10 mouse cellular contexts compared by ENCODE assay signal in the genomic region with DNA sequence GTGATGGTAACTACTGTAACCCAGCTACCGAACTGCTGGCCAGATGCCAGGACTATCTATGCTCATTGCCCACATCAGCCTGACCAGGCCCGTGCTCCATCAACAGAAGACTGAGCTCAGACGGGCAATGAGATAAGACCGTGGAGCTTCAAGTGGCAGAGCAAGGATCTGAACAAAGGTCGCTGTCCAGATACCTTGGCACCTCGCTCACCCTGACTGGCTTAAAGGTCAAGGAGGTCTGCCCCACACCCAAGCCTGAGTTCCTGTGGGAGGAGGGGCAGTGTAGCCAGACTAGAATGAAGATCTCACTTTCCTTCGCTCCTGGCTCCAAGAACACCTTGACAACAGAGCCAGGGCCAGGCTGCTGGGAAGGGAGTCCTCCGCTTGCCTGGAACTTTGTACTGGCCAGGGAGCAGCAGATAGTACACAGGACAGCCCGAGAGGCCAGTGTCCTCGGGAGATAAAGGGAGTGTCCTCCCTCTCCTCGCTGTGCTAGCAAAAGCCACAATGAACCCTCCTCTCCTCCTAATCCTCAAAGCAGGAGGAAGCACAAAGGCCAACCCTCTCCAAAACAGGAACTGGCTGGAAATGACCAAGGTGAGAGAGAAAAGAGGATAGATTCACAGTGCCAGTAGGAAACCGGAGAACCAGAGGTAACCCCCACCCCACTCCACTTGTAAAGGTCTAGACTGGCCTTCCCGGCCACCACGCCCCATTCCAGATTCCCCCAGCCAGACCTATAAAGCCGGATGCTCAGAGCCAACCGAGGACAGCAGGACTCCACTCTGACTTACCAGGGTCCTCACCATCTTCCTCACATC. TPM values are rescaled to one million over a fixed set of nuclear protein-coding genes. Genes with fewer than 3 reads are reported as not detected.
DNase-seq lines count a peak whose midpoint lies in the region; ATAC-seq lines count a peak whose summit lies in the region.
"Had no signal": no experiment of that assay in that cellular context is flagged by ENCODE, and none has a peak within 500 bp of the region (broad histone marks: within the 10 kb centered on the region; RNA-seq: fewer than 3 reads in every experiment).

No protein-coding gene starts in this region.

- H3K4me3 ChIP-seq in midbrain, embryonic 11.5 days (ENCODE audit: low read depth, low read length): no peak overlapping the region
- H3K4me3 ChIP-seq in midbrain, embryonic 16.5 days (ENCODE audit: low read depth, low read length): no peak overlapping the region
- no peak overlapping the region for H3K4me3 ChIP-seq in limb, embryonic 15.5 days
- H3K4me3 ChIP-seq in hindbrain, embryonic 16.5 days (ENCODE audit: low read length): no peak overlapping the region
- H3K4me3 ChIP-seq: hindbrain, embryonic 15.5 days had no signal

- no peak overlapping the region for H3K9ac ChIP-seq in midbrain, embryonic 11.5 days (ENCODE audit: low read length)
- H3K9ac ChIP-seq in midbrain, embryonic 16.5 days (ENCODE audit: low read depth, low read length): no peak overlapping the region
- no peak overlapping the region for H3K9ac ChIP-seq in limb, embryonic 15.5 days
- no peak overlapping the region for H3K9ac ChIP-seq in hindbrain, embryonic 16.5 days (ENCODE audit: low read depth, low read length)
- H3K9ac ChIP-seq: hindbrain, embryonic 15.5 days had no signal

- no peaks in the 10 kb centered on the region for H3K9me3 ChIP-seq in midbrain, embryonic 11.5 days (ENCODE audit: control insufficient read depth, low read length)
- no peaks in the 10 kb centered on the region for H3K9me3 ChIP-seq in midbrain, embryonic 16.5 days (replicated peaks; ENCODE audit: control insufficient read depth, low read length, poor library complexity, severe bottlenecking)
- H3K9me3 ChIP-seq in limb, embryonic 15.5 days: no peaks in the 10 kb centered on the region
- H3K9me3 ChIP-seq in hindbrain, embryonic 16.5 days (ENCODE audit: control insufficient read depth, low read length): no peaks in the 10 kb centered on the region
- H3K9me3 ChIP-seq: hindbrain, embryonic 15.5 days had no signal

- H3K27ac ChIP-seq in midbrain, embryonic 11.5 days (ENCODE audit: low read depth, low read length): peak overlapping the region; percentile 20; the same call in 1 of the 2 replicates
- no peak overlapping the region for H3K27ac ChIP-seq in midbrain, embryonic 16.5 days (ENCODE audit: low read length)
- H3K27ac ChIP-seq in limb, embryonic 15.5 days: 0 out of 2 replicates have a peak overlapping the region, but pooled peaks have one; percentile 4
- H3K27ac ChIP-seq in hindbrain, embryonic 16.5 days (ENCODE audit: low read depth, low read length): no peak overlapping the region
- H3K27ac ChIP-seq: hindbrain, embryonic 15.5 days had no signal

- no peak overlapping the region for H3K4me2 ChIP-seq in midbrain, embryonic 11.5 days
- no peak overlapping the region for H3K4me2 ChIP-seq in midbrain, embryonic 16.5 days (ENCODE audit: low read length)
- H3K4me2 ChIP-seq in limb, embryonic 15.5 days: no peak overlapping the region
- H3K4me2 ChIP-seq in hindbrain, embryonic 16.5 days (ENCODE audit: low read length): no peak overlapping the region
- H3K4me2 ChIP-seq: hindbrain, embryonic 15.5 days had no signal

- WGBS in midbrain, embryonic 11.5 days: 71% methylated on average over 16 of the region's 16 CpGs
- 66% methylated on average over 16 of the region's 16 CpGs for WGBS in midbrain, embryonic 16.5 days
- WGBS in limb, embryonic 15.5 days: 82% methylated on average over 16 of the region's 16 CpGs
- 80% methylated on average over 16 of the region's 16 CpGs for WGBS in hindbrain, embryonic 16.5 days

- H3K4me1 ChIP-seq in midbrain, embryonic 11.5 days (ENCODE audit: control insufficient read depth, insufficient read depth, low read length): peaks cover 3% of the 10 kb centered on the region; the same call in 1 of the 2 replicates
- peaks cover 7% of the 10 kb centered on the region for H3K4me1 ChIP-seq in midbrain, embryonic 16.5 days (ENCODE audit: control insufficient read depth, insufficient read depth, low read length)
- peaks cover 12% of the 10 kb centered on the region for H3K4me1 ChIP-seq in limb, embryonic 15.5 days
- H3K4me1 ChIP-seq in hindbrain, embryonic 16.5 days (ENCODE audit: control insufficient read depth, insufficient read depth, low read depth, low read length): peaks cover 10% of the 10 kb centered on the region

- no peak for ATAC-seq in midbrain, embryonic 11.5 days (ENCODE audit: low FRiP score)
- ATAC-seq in midbrain, embryonic 16.5 days: no peak
- ATAC-seq in limb, embryonic 15.5 days (ENCODE audit: insufficient number of reproducible peaks, low FRiP score, low TSS enrichment, low read depth): no peak; the same call in 1 of the 2 replicates
- ATAC-seq in hindbrain, embryonic 16.5 days: no peak

- peaks cover 2% of the 10 kb centered on the region; the same call in 1 of the 2 replicates for H3K36me3 ChIP-seq in midbrain, embryonic 11.5 days (ENCODE audit: control insufficient read depth, insufficient read depth, low read length)
- H3K36me3 ChIP-seq in midbrain, embryonic 16.5 days (ENCODE audit: control insufficient read depth, insufficient read depth, low read length): peaks cover 10% of the 10 kb centered on the region
- H3K36me3 ChIP-seq in limb, embryonic 15.5 days: peaks cover 39% of the 10 kb centered on the region
- H3K36me3 ChIP-seq in hindbrain, embryonic 16.5 days (ENCODE audit: control insufficient read depth, insufficient read depth, low read length): peaks cover 12% of the 10 kb centered on the region

- DNase-seq in adrenal gland, adult (ENCODE audit: inconsistent age in 2 of 2, low spot score in 1 of 2): peak; percentile 60 to 75
- no peak for DNase-seq in adrenal gland, adult 18-20 months (ENCODE audit: low spot score in 2 of 2)
- DNase-seq in midbrain, embryonic 11.5 days (ENCODE audit: low spot score, missing footprints): no peak
- DNase-seq in testis, postnatal 10 days (ENCODE audit: low spot score): peak; percentile 69
- no peak for DNase-seq in natural killer cell, adult 2 months (ENCODE audit: low spot score in 2 of 2)

- no peaks in the 10 kb centered on the region for H3K27me3 ChIP-seq in midbrain, embryonic 11.5 days (ENCODE audit: control insufficient read depth, insufficient read depth, low read length)
- no peaks in the 10 kb centered on the region for H3K27me3 ChIP-seq in midbrain, embryonic 16.5 days (ENCODE audit: control insufficient read depth, insufficient read depth, low read depth, low read length)
- H3K27me3 ChIP-seq in limb, embryonic 15.5 days: no peaks in the 10 kb centered on the region
- H3K27me3 ChIP-seq in hindbrain, embryonic 16.5 days (replicated peaks; ENCODE audit: control insufficient read depth, insufficient read depth, low read length): no peaks in the 10 kb centered on the region
- H3K27me3 ChIP-seq: hindbrain, embryonic 15.5 days had no signal

RNA-seq across cellular contexts. Expression of gene Ormdl3, which starts 6.7 kb away (rescaled TPM):
- 100 to 1,000 TPM; 118 to 184 TPM for total RNA-seq in adrenal gland, adult 18-20 months (2021)
- 9.7 and 12.0 TPM in 2 replicates for polyA plus RNA-seq in midbrain, embryonic 11.5 days (2014; fragmentation: Nextera tagmentation; extraction: Ambion mirVana)
- polyA plus RNA-seq in midbrain, embryonic 16.5 days (2015; fragmentation: Nextera tagmentation; extraction: Ambion mirVana): 119 and 121 TPM in 2 replicates
- polyA plus RNA-seq in limb, embryonic 15.5 days (2015; fragmentation: Nextera tagmentation; extraction: Ambion mirVana): 86.7 and 87.1 TPM in 2 replicates
- 117 and 124 TPM in 2 replicates for polyA plus RNA-seq in hindbrain, embryonic 16.5 days (2015; fragmentation: Nextera tagmentation; extraction: Ambion mirVana)

RNA-seq across cellular contexts. Expression of gene Lrrc3c, which starts 17.6 kb away (rescaled TPM):
- not detected for total RNA-seq in adrenal gland, adult 18-20 months (2021)
- polyA plus RNA-seq in midbrain, embryonic 11.5 days (2014; fragmentation: Nextera tagmentation; extraction: Ambion mirVana): not detected in 2 replicates
- polyA plus RNA-seq in midbrain, embryonic 16.5 days (2015; fragmentation: Nextera tagmentation; extraction: Ambion mirVana): not detected in 2 replicates
- polyA plus RNA-seq in limb, embryonic 15.5 days (2015; fragmentation: Nextera tagmentation; extraction: Ambion mirVana): not detected in 2 replicates
- polyA plus RNA-seq in hindbrain, embryonic 16.5 days (2015; fragmentation: Nextera tagmentation; extraction: Ambion mirVana): not detected in 2 replicates
- polyA plus RNA-seq: hindbrain, embryonic 15.5 days; thymus, postnatal 0 days had no signal

RNA-seq across cellular contexts. Expression of gene Zpbp2, which starts 29.6 kb away (rescaled TPM):
- under 1 TPM; 0.22 to 0.43 TPM for total RNA-seq in adrenal gland, adult 18-20 months (2021)
- polyA plus RNA-seq in midbrain, embryonic 11.5 days (2014; fragmentation: Nextera tagmentation; extraction: Ambion mirVana): 0.23 and 0.26 TPM in 2 replicates
- polyA plus RNA-seq in midbrain, embryonic 16.5 days (2015; fragmentation: Nextera tagmentation; extraction: Ambion mirVana): 0.15 TPM in 1 of 2 replicates, not detected in the other
- polyA plus RNA-seq in limb, embryonic 15.5 days (2015; fragmentation: Nextera tagmentation; extraction: Ambion mirVana): 0.12 and 0.17 TPM in 2 replicates
- 0.11 and 0.15 TPM in 2 replicates for polyA plus RNA-seq in hindbrain, embryonic 16.5 days (2015; fragmentation: Nextera tagmentation; extraction: Ambion mirVana)

RNA-seq across cellular contexts. Expression of gene Ikzf3, which starts 34.7 kb away (rescaled TPM):
- total RNA-seq in adrenal gland, adult 18-20 months (2021): under 1 TPM; 0.46 to 0.86 TPM
- 0.07 and 0.18 TPM in 2 replicates for polyA plus RNA-seq in midbrain, embryonic 11.5 days (2014; fragmentation: Nextera tagmentation; extraction: Ambion mirVana)
- polyA plus RNA-seq in midbrain, embryonic 16.5 days (2015; fragmentation: Nextera tagmentation; extraction: Ambion mirVana): not detected in 2 replicates
- 0.36 and 0.74 TPM in 2 replicates for polyA plus RNA-seq in limb, embryonic 15.5 days (2015; fragmentation: Nextera tagmentation; extraction: Ambion mirVana)
- 0.35 and 0.45 TPM in 2 replicates for polyA plus RNA-seq in hindbrain, embryonic 16.5 days (2015; fragmentation: Nextera tagmentation; extraction: Ambion mirVana)
- polyA plus RNA-seq: hindbrain, embryonic 15.5 days had no signal

RNA-seq across cellular contexts. Expression of gene Gm12355, which starts 45.0 kb away (rescaled TPM):
- total RNA-seq in adrenal gland, adult 18-20 months (2021): 10 to 100 TPM; 10.4 to 11.6 TPM
- polyA plus RNA-seq in midbrain, embryonic 11.5 days (2014; fragmentation: Nextera tagmentation; extraction: Ambion mirVana): 1.3 and 1.4 TPM in 2 replicates
- 0.18 and 0.65 TPM in 2 replicates for polyA plus RNA-seq in midbrain, embryonic 16.5 days (2015; fragmentation: Nextera tagmentation; extraction: Ambion mirVana)
- polyA plus RNA-seq in limb, embryonic 15.5 days (2015; fragmentation: Nextera tagmentation; extraction: Ambion mirVana): 0.64 and 1.1 TPM in 2 replicates
- polyA plus RNA-seq in hindbrain, embryonic 16.5 days (2015; fragmentation: Nextera tagmentation; extraction: Ambion mirVana): 0.41 and 1.3 TPM in 2 replicates

Comparison
In these comparisons a context has a peak if more than half of its experiments do, and no peak if none do; other contexts are left out.
1. DNase-seq: peak in adrenal gland, adult (2 of 2) and testis, postnatal 10 days (single experiment); none in adrenal gland, adult 18-20 months (0 of 2), midbrain, embryonic 11.5 days (single experiment) and natural killer cell, adult 2 months (0 of 2).
2. H3K27ac ChIP-seq: peak in midbrain, embryonic 11.5 days (single experiment) and limb, embryonic 15.5 days (single experiment); none in midbrain, embryonic 16.5 days (single experiment) and hindbrain, embryonic 16.5 days (single experiment).